Mouse (Mus musculus): ENCODE measurements around the gene Emp1. TPM values are rescaled to one million over a fixed set of nuclear protein-coding genes. Genes with fewer than 3 reads are reported as not detected.

Emp1 gene
- polyA plus RNA-seq, 1 experiment from 2014 or later, result 54.3 TPM

DNA sequence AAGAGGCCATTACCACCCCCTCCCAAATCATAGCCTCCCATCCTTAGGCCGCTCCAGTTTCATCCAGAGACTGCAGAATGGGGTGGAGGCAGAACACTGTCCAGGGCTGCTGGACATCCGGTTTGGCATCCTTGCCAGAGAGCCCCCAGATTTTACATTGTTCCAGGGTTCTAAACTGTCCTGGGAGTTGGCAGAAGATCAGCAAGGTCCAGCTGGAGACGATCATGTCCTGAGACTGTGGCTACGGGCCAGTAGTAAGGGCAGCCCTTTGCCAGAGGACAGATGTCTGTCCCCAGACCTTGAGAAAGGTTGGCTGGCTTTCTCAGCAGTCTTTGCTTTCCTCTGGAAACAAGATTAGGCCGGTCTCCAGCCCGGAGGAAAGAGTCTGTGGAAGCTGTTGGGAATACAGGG, 2.6 kb downstream of the Emp1 start:
- no peaks in the 10 kb centered on the region for H3K9me3 ChIP-seq (replicated peaks)
- H3K4me3 ChIP-seq (replicated peaks), result peak overlapping the region; percentile 48
- WGBS, result 44% methylated on average over 6 of the region's 6 CpGs
- peak overlapping the region; percentile 18; the same call in 1 of the 2 replicates for H3K9ac ChIP-seq
- peak overlapping the region; percentile 56 for H3K4me2 ChIP-seq
- ATAC-seq (replicated peaks; ENCODE audit: low FRiP score), result peak; percentile 64
- peak overlapping the region; percentile 96 for H3K27ac ChIP-seq
- no peaks in the 10 kb centered on the region for H3K36me3 ChIP-seq
- peaks cover 75% of the 10 kb centered on the region for H3K4me1 ChIP-seq
- H3K27me3 ChIP-seq, result no peaks in the 10 kb centered on the region

DNA sequence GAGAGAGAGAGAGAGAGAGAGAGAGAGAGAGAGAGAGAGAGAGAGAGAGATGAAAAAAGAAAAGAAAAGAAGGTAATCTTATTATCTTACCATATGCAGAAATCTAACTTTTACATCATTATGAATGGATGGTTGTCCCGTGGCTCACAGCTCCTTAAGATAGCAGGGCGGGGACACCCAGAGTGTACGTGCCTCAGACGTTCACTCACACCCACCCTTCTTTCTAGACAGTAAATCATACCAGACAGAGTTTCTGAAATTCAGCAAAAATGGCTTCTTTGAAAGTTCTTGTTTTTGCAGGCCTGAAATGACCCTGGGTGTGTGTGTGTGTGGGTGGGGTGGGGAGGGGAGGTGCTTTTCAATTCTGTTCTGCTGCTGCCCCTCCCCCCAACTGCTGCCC, 3.3 kb downstream of the Emp1 start:
- ATAC-seq (replicated peaks; ENCODE audit: low FRiP score), result no peak
- H3K4me1 ChIP-seq, result peaks cover 73% of the 10 kb centered on the region
- H3K36me3 ChIP-seq, result no peaks in the 10 kb centered on the region
- H3K4me3 ChIP-seq (replicated peaks), result no peak overlapping the region
- peak overlapping the region; percentile 56 for H3K4me2 ChIP-seq
- H3K27ac ChIP-seq, result peak overlapping the region; percentile 96
- no peaks in the 10 kb centered on the region for H3K9me3 ChIP-seq (replicated peaks)
- H3K27me3 ChIP-seq, result no peaks in the 10 kb centered on the region
- 0 out of 2 replicates have a peak overlapping the region, but pooled peaks have one; percentile 18 for H3K9ac ChIP-seq
- 71% methylated on average over 4 of the region's 4 CpGs for WGBS

DNA sequence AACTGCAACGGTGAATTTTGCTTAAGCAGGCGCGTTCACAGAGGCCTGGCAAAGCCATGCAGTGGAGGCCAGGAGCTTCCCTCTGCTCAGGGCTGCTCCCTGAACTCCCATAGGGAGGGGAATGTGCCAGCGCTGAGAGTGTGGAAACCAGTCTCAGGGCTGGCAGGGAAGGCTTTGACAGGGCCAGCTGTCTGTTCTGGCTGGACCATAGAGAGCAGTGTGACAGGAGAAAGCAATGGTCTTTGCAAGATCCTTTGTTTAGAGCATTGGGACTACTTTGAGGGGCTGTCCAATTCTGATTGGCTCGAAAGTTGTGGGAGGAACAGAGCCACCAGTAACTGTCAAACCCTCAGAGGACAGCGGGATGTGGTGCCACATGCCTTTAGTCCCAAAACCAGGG, 5.9 kb downstream of the Emp1 start:
- no peaks in the 10 kb centered on the region for H3K9me3 ChIP-seq (replicated peaks)
- H3K27me3 ChIP-seq, result no peaks in the 10 kb centered on the region
- H3K4me1 ChIP-seq, result peaks cover 60% of the 10 kb centered on the region
- peak overlapping the region; percentile 37; the same call in 1 of the 2 replicates for H3K27ac ChIP-seq
- no peaks in the 10 kb centered on the region; the same call in 1 of the 2 replicates for H3K36me3 ChIP-seq
- H3K9ac ChIP-seq, result no peak overlapping the region
- no peak overlapping the region for H3K4me3 ChIP-seq (replicated peaks)
- no peak overlapping the region for H3K4me2 ChIP-seq
- no peak for ATAC-seq (replicated peaks; ENCODE audit: low FRiP score)
- WGBS, result 64% methylated on average over 6 of the region's 6 CpGs

GRCm38 (mm10) chr6:135369551-135369968, 7.2 kb downstream of the Emp1 start:
- Histone ChIP-seq H3K9ac (peak overlapping the region; percentile 12; the same call in 1 of the 2 replicates), H3K36me3 (no peaks in the 10 kb centered on the region; the same call in 1 of the 2 replicates), H3K27ac (peak overlapping the region; percentile 78), H3K27me3 (no peaks in the 10 kb centered on the region), H3K4me2 (peak overlapping the region; percentile 12; the same call in 1 of the 2 replicates), H3K4me1 (peaks cover 53% of the 10 kb centered on the region), H3K4me3 (replicated peaks) (no peak overlapping the region), H3K9me3 (replicated peaks) (no peaks in the 10 kb centered on the region)
- peak; percentile 68 for ATAC-seq (replicated peaks; ENCODE audit: low FRiP score)
- 40% methylated on average over 5 of the region's 5 CpGs for WGBS

- Histone ChIP-seq H3K9me3 (replicated peaks) (no peaks in the 10 kb centered on the region), H3K36me3 (no peaks in the 10 kb centered on the region; the same call in 1 of the 2 replicates), H3K4me2 (no peak overlapping the region), H3K4me1 (peaks cover 45% of the 10 kb centered on the region), H3K9ac (no peak overlapping the region), H3K27ac (no peak overlapping the region), H3K27me3 (no peaks in the 10 kb centered on the region), H3K4me3 (replicated peaks) (no peak overlapping the region)
- ATAC-seq (replicated peaks; ENCODE audit: low FRiP score), result no peak
- WGBS, result 79% methylated on average over 6 of the region's 6 CpGs
Observed at GRCm38 (mm10) chr6:135370954-135371353, 8.6 kb downstream of the Emp1 start.

GRCm38 (mm10) chr6:135373357-135373756, 11.0 kb downstream of the Emp1 start:
- Histone ChIP-seq H3K27ac (no peak overlapping the region), H3K9me3 (replicated peaks) (no peaks in the 10 kb centered on the region), H3K4me2 (no peak overlapping the region), H3K4me3 (replicated peaks) (no peak overlapping the region), H3K9ac (no peak overlapping the region), H3K27me3 (no peaks in the 10 kb centered on the region), H3K36me3 (peaks cover 5% of the 10 kb centered on the region; the same call in 1 of the 2 replicates), H3K4me1 (peaks cover 40% of the 10 kb centered on the region)
- no peak for ATAC-seq (replicated peaks; ENCODE audit: low FRiP score)
- 91% methylated on average over 8 of the region's 8 CpGs for WGBS

GRCm38 (mm10) chr6:135375818-135376217, 13.5 kb downstream of the Emp1 start:
- no peak for ATAC-seq (replicated peaks; ENCODE audit: low FRiP score)

GRCm38 (mm10) chr6:135376248-135376647, 13.9 kb downstream of the Emp1 start:
- no peaks in the 10 kb centered on the region for H3K9me3 ChIP-seq (replicated peaks)
- no peak overlapping the region for H3K9ac ChIP-seq
- H3K36me3 ChIP-seq, result peaks cover 34% of the 10 kb centered on the region
- no peak for ATAC-seq (replicated peaks; ENCODE audit: low FRiP score)
- peaks cover 25% of the 10 kb centered on the region for H3K4me1 ChIP-seq
- no peak overlapping the region for H3K4me3 ChIP-seq (replicated peaks)
- H3K27me3 ChIP-seq, result no peaks in the 10 kb centered on the region
- no peak overlapping the region for H3K27ac ChIP-seq
- no peak overlapping the region for H3K4me2 ChIP-seq
- WGBS, result 64% methylated on average over 7 of the region's 7 CpGs

More at GRCm38 (mm10) chr6:135375818-135376217, 13.5 kb downstream of the Emp1 start:
- H3K9ac ChIP-seq, result no peak overlapping the region
- peaks cover 30% of the 10 kb centered on the region for H3K36me3 ChIP-seq
- peaks cover 25% of the 10 kb centered on the region for H3K4me1 ChIP-seq
- H3K27ac ChIP-seq, result no peak overlapping the region
- H3K27me3 ChIP-seq, result no peaks in the 10 kb centered on the region
- no peaks in the 10 kb centered on the region for H3K9me3 ChIP-seq (replicated peaks)
- WGBS, result 58% methylated on average over 5 of the region's 5 CpGs
- no peak overlapping the region for H3K4me3 ChIP-seq (replicated peaks)
- H3K4me2 ChIP-seq, result no peak overlapping the region

DNA sequence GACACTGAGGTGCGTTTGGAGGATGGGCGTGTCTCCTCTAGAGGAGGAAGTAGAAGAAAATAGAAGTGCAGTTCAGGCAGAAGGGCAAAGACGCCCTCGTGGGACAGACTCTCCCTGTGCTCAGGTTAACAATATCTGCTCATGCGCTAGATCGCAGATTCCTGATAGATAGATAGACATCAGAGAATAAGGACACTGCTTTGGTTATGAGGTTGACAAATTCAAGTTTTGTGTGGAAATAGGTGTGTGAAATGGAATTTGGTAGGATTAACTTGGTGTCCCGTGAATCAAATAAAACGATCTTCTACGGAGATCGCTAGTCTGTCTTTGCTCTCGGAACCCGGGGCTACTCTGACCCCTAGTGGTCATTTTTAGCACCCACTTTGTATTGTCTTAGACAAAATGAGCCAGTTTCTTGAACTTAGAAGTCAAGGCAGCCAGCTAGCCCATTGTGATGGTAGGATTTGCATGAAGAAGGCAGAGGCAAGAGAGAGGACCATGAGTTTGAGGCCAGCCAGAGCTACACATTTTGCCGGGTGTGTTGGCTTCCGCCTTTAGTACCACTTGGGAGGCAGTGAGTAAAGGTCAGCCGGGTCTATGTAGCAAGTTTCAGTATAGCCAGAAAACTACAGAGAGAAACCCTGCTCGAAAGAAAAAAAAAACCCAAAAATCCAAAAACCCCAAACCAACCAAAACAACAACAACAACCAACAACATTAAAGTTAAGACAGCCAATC, 15.4 kb downstream of the Emp1 start:
- Histone ChIP-seq H3K4me1 (peaks cover 24% of the 10 kb centered on the region), H3K4me2 (peak overlapping the region; percentile 50), H3K9ac (no peak overlapping the region), H3K36me3 (peaks cover 48% of the 10 kb centered on the region), H3K9me3 (replicated peaks) (no peaks in the 10 kb centered on the region), H3K4me3 (replicated peaks) (peak overlapping the region; percentile 23), H3K27ac (no peak overlapping the region), H3K27me3 (no peaks in the 10 kb centered on the region)
- 0 out of 2 replicates have a peak, but pooled peaks have one; percentile 36 for ATAC-seq (replicated peaks; ENCODE audit: low FRiP score)
- 24% methylated on average over 16 of the region's 16 CpGs for WGBS

DNA sequence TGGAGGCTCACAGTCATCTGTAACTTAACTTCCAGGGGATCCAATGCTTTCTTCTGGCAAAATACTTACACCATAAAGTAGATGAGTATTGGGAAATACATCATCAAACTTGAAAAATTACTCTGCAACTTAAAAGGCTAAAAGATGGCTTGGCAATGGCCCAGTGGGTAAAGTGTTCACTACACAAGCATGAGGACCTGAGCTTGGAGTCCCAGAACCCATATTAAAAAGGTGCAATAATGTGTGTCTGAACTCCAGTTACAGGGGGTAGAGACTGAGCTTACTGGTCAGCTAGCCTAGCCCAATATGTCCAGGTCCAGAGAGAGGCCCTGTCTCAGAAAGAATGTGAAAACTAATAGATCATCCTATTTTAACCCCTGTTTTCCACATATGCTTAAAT, 21.6 kb downstream of the Emp1 start:
- 0 out of 2 replicates have a peak, but pooled peaks cover 6% of the 10 kb centered on the region for H3K4me1 ChIP-seq
- no peaks in the 10 kb centered on the region for H3K27me3 ChIP-seq
- no peak overlapping the region for H3K4me2 ChIP-seq
- no peak overlapping the region for H3K9ac ChIP-seq
- no peak for ATAC-seq (replicated peaks; ENCODE audit: low FRiP score)
- peaks cover 38% of the 10 kb centered on the region for H3K36me3 ChIP-seq
- no peak overlapping the region for H3K4me3 ChIP-seq (replicated peaks)
- no peaks in the 10 kb centered on the region for H3K9me3 ChIP-seq (replicated peaks)
- no peak overlapping the region for H3K27ac ChIP-seq

GRCm38 (mm10) chr6:135385738-135386459, 23.6 kb downstream of the Emp1 start:
- no peaks in the 10 kb centered on the region for H3K27me3 ChIP-seq
- H3K4me3 ChIP-seq (replicated peaks), result no peak overlapping the region
- 68% methylated on average over 8 of the region's 8 CpGs for WGBS
- H3K9ac ChIP-seq, result no peak overlapping the region
- H3K36me3 ChIP-seq, result peaks cover 19% of the 10 kb centered on the region
- H3K4me2 ChIP-seq, result no peak overlapping the region
- H3K4me1 ChIP-seq, result 0 out of 2 replicates have a peak, but pooled peaks cover 6% of the 10 kb centered on the region
- peak overlapping the region; percentile 52; the same call in 1 of the 2 replicates for H3K27ac ChIP-seq
- H3K9me3 ChIP-seq (replicated peaks), result no peaks in the 10 kb centered on the region
- no peak for ATAC-seq (replicated peaks; ENCODE audit: low FRiP score)

- WGBS, result 98% methylated on average over 1 of the region's 1 CpGs
Observed at GRCm38 (mm10) chr6:135387653-135388052, 25.3 kb downstream of the Emp1 start.

More at GRCm38 (mm10) chr6:135387653-135388052, 25.3 kb downstream of the Emp1 start:
- Histone ChIP-seq H3K9me3 (replicated peaks) (no peaks in the 10 kb centered on the region), H3K27ac (no peak overlapping the region), H3K36me3 (peaks cover 2% of the 10 kb centered on the region; the same call in 1 of the 2 replicates), H3K4me3 (replicated peaks) (no peak overlapping the region), H3K4me1 (0 out of 2 replicates have a peak, but pooled peaks cover 6% of the 10 kb centered on the region), H3K9ac (no peak overlapping the region), H3K4me2 (no peak overlapping the region), H3K27me3 (no peaks in the 10 kb centered on the region)
- ATAC-seq (replicated peaks; ENCODE audit: low FRiP score), result no peak

Measured in kidney, embryonic 15.5 days (tissue).